Mouse (Mus musculus) frontal cortex, adult (tissue): ENCODE data around the gene Zfp65.
"Not testable (repeated sequence)": the region's sequence is repeated elsewhere in the genome, so short reads cannot be mapped to it uniquely, and the experiment has no call there.

ENCODE experiments used
- ATAC-seq: cut with Nextera tagmentation; 2 replicates; pipeline ENCODE4 v1.9.2; 2017; ENCODE audit warnings: mild to moderate bottlenecking, moderate library complexity, mixed read lengths; ENCODE audit not compliant: low TSS enrichment

The Zfp65 gene

GRCm38 (mm10) chr13:67728641-67729318 lies at the start of gene Zfp65:
Gene Zfp65, minus strand, starts transcription at chr13:67729173.
- ATAC-seq: peak; percentile 93

GRCm38 (mm10) chr13:67763031-67763768 lies 34.2 kb upstream of the Zfp65 start:
- no peak for ATAC-seq

GRCm38 (mm10) chr13:67759966-67760365 lies 31.0 kb upstream of the Zfp65 start:
- ATAC-seq: no peak

- ATAC-seq: no peak
These were observed 26.8 kb upstream of the Zfp65 start for GRCm38 (mm10) chr13:67755761-67756160.

GRCm38 (mm10) chr13:67754333-67755306 lies 25.6 kb upstream of the Zfp65 start, which contains the start of gene Zfp85:
Gene Zfp85, minus strand, starts transcription at chr13:67755228.
- ATAC-seq: peak; percentile 100

GRCm38 (mm10) chr13:67743896-67744295 lies 14.9 kb upstream of the Zfp65 start:
- ATAC-seq: no peak

GRCm38 (mm10) chr13:67742941-67743340 lies 14.0 kb upstream of the Zfp65 start:
- ATAC-seq: no peak

GRCm38 (mm10) chr13:67734391-67734790 lies 5.4 kb upstream of the Zfp65 start:
- not testable (repeated sequence) for ATAC-seq

GRCm38 (mm10) chr13:67729441-67729840 lies 468 bp upstream of the Zfp65 start:
- ATAC-seq: peak; percentile 92

- ATAC-seq: no peak
These were observed 867 bp downstream of the Zfp65 start for GRCm38 (mm10) chr13:67728106-67728505.

GRCm38 (mm10) chr13:67725331-67725730 lies 3.6 kb downstream of the Zfp65 start:
- not testable (repeated sequence) for ATAC-seq

- ATAC-seq: peak; percentile 93
These were observed 5.0 kb downstream of the Zfp65 start for GRCm38 (mm10) chr13:67723848-67724479.

GRCm38 (mm10) chr13:67686971-67687370 lies 42.0 kb downstream of the Zfp65 start, which contains the start of gene Zfp738:
Gene Zfp738, minus strand, starts transcription at chr13:67687071.
- ATAC-seq: no peak

GRCm38 (mm10) chr13:67683841-67684240 lies 45.1 kb downstream of the Zfp65 start:
- peak; percentile 93 for ATAC-seq

GRCm38 (mm10) chr13:67682959-67683735 lies 45.8 kb downstream of the Zfp65 start:
- peak; percentile 100 for ATAC-seq

GRCm38 (mm10) chr13:67674902-67675301 lies 54.1 kb downstream of the Zfp65 start:
- no peak for ATAC-seq
